Mouse (Mus musculus): ENCODE data around the gene Hist1h4h. TPM values are rescaled to one million over a fixed set of nuclear protein-coding genes. Genes with fewer than 3 reads are reported as not detected.
"Not testable (repeated sequence)": the region's sequence is repeated elsewhere in the genome, so short reads cannot be mapped to it uniquely, and the experiment has no call there.

The Hist1h4h gene
- polyA plus RNA-seq, 1 experiment from 2014 or later = 1.5 TPM

DNA sequence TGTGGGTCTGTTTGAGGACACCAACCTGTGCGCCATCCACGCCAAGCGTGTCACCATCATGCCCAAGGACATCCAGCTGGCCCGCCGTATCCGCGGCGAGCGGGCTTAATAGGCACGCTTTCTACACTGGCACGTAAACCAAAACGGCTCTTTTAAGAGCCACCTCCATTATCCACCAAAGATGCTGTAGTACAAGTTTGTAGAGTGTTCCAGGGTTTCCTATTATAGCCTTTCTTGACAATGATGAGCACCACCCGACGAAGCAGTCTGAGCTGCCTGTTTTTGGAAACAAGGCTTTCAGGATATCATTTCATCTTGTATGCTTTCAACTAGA is 13.9 kb downstream of the Hist1h4h start:
- not testable (repeated sequence) for H3K27me3 ChIP-seq (ENCODE audit: control insufficient read depth, insufficient read depth, low read depth, low read length); H3K36me3 ChIP-seq (ENCODE audit: control insufficient read depth, insufficient read depth, low read length); H3K4me1 ChIP-seq (ENCODE audit: control insufficient read depth, insufficient read depth, low read length); ATAC-seq; H3K9ac ChIP-seq (ENCODE audit: low read depth, low read length); H3K9me3 ChIP-seq (replicated peaks; ENCODE audit: control insufficient read depth, low read length, poor library complexity, severe bottlenecking)
- peak overlapping the region; percentile 88 for H3K27ac ChIP-seq (ENCODE audit: low read length)
- peak overlapping the region; percentile 48 for H3K4me3 ChIP-seq (ENCODE audit: low read depth, low read length)
- peak overlapping the region; percentile 46 for H3K4me2 ChIP-seq (ENCODE audit: low read length)
- 0% methylated on average over 11 of the region's 14 CpGs for WGBS

DNA sequence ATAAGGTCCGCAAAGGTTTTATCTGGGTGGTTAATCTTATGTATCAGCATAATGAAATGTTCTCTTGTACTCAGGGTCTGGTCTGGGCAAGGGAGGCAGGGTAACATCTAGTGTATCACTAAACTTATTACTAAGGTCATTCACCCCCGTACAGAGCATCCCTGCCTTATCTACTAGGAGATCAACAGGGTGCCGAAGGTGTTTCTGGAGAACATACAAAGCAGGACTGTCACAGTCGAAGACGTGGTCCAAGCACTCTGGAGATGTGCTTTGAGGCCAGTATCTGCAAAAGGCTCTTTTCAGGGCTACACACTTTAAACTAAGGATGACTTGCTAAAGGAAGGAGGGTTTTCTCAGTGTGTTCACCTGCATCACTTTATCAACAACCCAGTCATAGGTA is 15.8 kb downstream of the Hist1h4h start:
- no peak overlapping the region for H3K4me2 ChIP-seq (ENCODE audit: low read length)
- WGBS = 79% methylated on average over 5 of the region's 5 CpGs
- no peak for ATAC-seq
- H3K36me3 ChIP-seq (ENCODE audit: control insufficient read depth, insufficient read depth, low read length) = no peaks in the 10 kb centered on the region
- H3K9me3 ChIP-seq (replicated peaks; ENCODE audit: control insufficient read depth, low read length, poor library complexity, severe bottlenecking) = no peaks in the 10 kb centered on the region
- H3K27me3 ChIP-seq (ENCODE audit: control insufficient read depth, insufficient read depth, low read depth, low read length) = no peaks in the 10 kb centered on the region
- H3K4me3 ChIP-seq (ENCODE audit: low read depth, low read length) = no peak overlapping the region
- H3K9ac ChIP-seq (ENCODE audit: low read depth, low read length) = no peak overlapping the region
- peaks cover 11% of the 10 kb centered on the region for H3K4me1 ChIP-seq (ENCODE audit: control insufficient read depth, insufficient read depth, low read length)
- H3K27ac ChIP-seq (ENCODE audit: low read length) = no peak overlapping the region

DNA sequence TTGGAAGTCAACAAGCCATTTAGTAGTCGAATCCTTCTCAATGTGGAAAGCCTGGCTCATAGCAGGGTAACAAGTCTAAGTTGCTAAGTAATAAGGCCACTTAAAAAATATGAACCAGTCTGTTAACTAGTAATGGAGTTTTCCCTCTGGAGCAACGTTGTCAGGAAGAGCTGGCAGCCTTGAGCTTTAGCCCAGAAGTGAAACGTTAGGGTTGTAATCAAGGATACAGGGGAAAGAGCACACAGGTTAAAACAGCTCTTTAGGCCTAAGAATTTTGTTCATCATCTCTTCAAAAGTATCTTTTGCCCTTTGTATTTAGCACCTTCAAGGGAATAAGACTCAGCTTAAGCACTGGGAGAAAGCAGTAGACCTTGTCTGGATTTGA is 19.9 kb downstream of the Hist1h4h start:
- WGBS = 6% methylated on average over 3 of the region's 3 CpGs
- no peaks in the 10 kb centered on the region for H3K36me3 ChIP-seq (ENCODE audit: control insufficient read depth, insufficient read depth, low read length)

DNA sequence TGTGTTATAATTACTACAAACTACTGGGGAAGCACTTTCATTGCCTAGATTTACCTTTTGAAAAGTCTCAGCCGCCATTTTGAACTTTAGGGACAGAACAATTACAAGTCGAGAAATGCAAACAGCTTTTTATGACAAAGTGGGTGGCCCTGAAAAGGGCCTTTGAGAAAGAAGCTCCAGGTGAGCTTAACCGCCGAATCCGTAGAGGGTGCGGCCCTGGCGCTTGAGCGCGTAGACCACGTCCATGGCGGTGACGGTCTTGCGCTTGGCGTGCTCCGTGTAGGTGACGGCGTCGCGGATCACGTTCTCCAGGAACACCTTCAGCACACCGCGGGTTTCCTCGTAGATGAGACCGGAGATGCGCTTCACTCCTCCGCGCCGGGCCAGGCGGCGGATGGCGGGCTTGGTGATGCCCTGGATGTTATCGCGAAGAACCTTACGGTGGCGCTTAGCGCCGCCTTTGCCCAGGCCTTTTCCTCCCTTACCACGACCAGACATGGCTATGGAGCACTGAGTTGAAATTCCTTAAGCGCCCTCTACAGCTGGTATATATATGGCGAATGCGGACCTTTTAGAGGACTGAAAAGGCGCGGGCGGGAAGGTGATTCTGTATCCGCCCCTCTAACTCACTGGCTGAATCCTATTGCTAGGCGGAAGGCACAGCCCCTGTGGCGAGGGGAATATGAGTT is 20.4 kb downstream of the Hist1h4h start, which contains the start of gene Hist1h4f:
Gene Hist1h4f (minus strand): TSS at position 503 of the 689 bp plus-strand sequence.
- peak; percentile 93 for ATAC-seq
- not testable (repeated sequence) for H3K36me3 ChIP-seq (ENCODE audit: control insufficient read depth, insufficient read depth, low read length); H3K9me3 ChIP-seq (replicated peaks; ENCODE audit: control insufficient read depth, low read length, poor library complexity, severe bottlenecking); H3K27me3 ChIP-seq (ENCODE audit: control insufficient read depth, insufficient read depth, low read depth, low read length)
- Histone ChIP-seq H3K4me1 (ENCODE audit: control insufficient read depth, insufficient read depth, low read length) (peaks cover 21% of the 10 kb centered on the region), H3K4me3 (ENCODE audit: low read depth, low read length) (peak within 1 kb of the TSS; percentile 45), H3K9ac (ENCODE audit: low read depth, low read length) (peak within 1 kb of the TSS; percentile 55), H3K27ac (ENCODE audit: low read length) (peak within 1 kb of the TSS; percentile 86), H3K4me2 (ENCODE audit: low read length) (peak within 1 kb of the TSS; percentile 67)
- under 1% methylated on average over 42 of the region's 47 CpGs for WGBS

More for the DNA sequence above, 19.9 kb downstream of the Hist1h4h start:
- H3K9me3 ChIP-seq (replicated peaks; ENCODE audit: control insufficient read depth, low read length, poor library complexity, severe bottlenecking) = no peaks in the 10 kb centered on the region
- peak overlapping the region; percentile 67 for H3K4me2 ChIP-seq (ENCODE audit: low read length)
- no peak for ATAC-seq
- peak overlapping the region; percentile 55; the same call in 1 of the 2 replicates for H3K9ac ChIP-seq (ENCODE audit: low read depth, low read length)
- peak overlapping the region; percentile 86 for H3K27ac ChIP-seq (ENCODE audit: low read length)
- H3K27me3 ChIP-seq (ENCODE audit: control insufficient read depth, insufficient read depth, low read depth, low read length) = no peaks in the 10 kb centered on the region
- H3K4me1 ChIP-seq (ENCODE audit: control insufficient read depth, insufficient read depth, low read length) = peaks cover 20% of the 10 kb centered on the region
- H3K4me3 ChIP-seq (ENCODE audit: low read depth, low read length) = peak overlapping the region; percentile 45

DNA sequence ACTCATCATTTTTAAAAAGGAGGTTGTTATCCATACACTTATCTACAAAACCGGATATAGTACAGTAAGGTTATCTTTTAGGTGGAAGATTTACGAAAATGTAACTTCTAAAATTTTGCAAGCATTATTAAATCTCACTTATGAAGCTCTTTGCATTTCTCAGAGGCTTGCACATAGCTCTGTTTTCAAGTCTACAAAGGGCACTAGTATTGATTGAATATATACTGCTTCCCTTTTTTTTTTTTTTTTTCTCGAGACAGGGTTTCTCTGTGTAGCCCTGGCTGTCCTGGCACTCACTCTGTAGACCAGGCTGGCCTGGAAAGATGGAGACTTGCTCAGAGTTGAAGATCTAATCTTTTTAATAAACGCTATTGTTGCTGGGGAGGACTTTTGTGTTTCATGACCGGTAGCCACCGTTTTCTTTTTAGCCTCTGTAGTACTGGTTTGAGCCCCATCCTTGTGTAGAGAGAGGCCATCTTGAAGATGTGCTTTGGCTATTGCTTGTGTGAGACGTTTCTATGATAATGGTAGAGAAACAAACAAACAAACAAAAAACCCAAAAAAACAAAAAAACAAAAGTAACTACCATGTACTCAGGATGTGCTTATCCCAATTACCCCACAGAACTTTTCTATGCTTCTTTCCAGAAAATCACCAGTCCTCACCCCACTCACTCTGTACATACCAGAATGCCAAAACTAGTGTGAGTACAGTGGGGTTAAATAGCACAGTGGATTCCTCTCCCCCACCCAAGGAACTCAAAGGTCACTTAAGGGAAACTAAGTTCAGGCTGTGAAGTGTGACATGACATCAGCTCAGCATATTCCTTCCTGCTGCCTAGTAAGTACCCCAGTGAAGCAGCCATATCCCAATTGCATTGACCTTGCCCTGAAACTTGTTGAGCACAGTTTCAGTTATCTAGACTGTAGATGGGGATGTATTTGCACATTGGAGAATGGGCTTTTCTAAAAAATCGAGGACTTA is 21.4 kb downstream of the Hist1h4h start:
- no peak for ATAC-seq
- Histone ChIP-seq H3K4me2 (ENCODE audit: low read length) (peak overlapping the region; percentile 67), H3K9ac (ENCODE audit: low read depth, low read length) (no peak overlapping the region), H3K27me3 (ENCODE audit: control insufficient read depth, insufficient read depth, low read depth, low read length) (no peaks in the 10 kb centered on the region), H3K4me1 (ENCODE audit: control insufficient read depth, insufficient read depth, low read length) (peaks cover 23% of the 10 kb centered on the region), H3K27ac (ENCODE audit: low read length) (peak overlapping the region; percentile 86), H3K4me3 (ENCODE audit: low read depth, low read length) (peak overlapping the region; percentile 45), H3K9me3 (replicated peaks; ENCODE audit: control insufficient read depth, low read length, poor library complexity, severe bottlenecking) (no peaks in the 10 kb centered on the region), H3K36me3 (ENCODE audit: control insufficient read depth, insufficient read depth, low read length) (no peaks in the 10 kb centered on the region)
- WGBS = 48% methylated on average over 8 of the region's 8 CpGs

DNA sequence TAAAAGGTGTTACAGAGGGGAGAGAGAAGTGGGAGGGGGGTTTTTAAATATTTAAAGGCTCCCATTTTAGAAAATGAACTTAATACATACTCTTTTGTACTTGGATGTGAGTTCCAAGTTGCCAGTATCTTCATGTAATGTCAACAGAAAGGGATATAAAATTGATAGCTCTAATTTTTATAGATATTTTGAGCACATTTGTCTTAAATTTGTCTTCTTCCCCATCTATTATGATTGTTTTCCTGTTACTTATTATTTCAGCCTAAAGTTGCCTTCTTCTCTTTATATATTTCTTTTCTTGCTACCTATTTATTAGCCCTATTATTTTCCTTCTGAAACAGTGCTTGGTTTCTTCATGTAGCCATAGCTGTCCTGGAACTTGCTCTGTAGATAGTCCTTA is 22.1 kb downstream of the Hist1h4h start, which contains the start of gene Hist1h1d:
Gene Hist1h1d (plus strand): TSS at position 301 of the 400 bp plus-strand sequence.
- H3K4me2 ChIP-seq (ENCODE audit: low read length) = no peak within 1 kb of the TSS; the same call in 1 of the 2 replicates
- ATAC-seq = no peak

DNA sequence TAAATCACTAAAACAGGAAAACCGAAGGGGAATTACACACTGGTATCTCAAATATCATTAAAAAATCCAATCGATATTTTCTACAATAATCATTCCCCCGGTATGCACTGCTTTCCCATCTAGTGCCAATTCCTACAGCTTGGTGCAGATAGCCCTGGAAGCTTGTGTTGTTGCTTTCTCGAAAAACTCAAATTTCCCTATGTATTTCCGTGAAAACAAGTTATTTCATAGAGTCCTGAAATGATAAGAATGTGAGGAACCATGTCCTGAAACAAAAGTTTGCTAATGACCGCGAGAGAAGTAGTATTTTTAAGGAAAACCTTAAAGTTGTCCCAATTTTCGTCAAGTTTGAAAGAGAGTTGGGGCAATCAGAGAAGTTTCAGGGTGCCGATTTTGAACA is 23.5 kb downstream of the Hist1h4h start:
- Histone ChIP-seq H3K4me2 (ENCODE audit: low read length) (peak overlapping the region; percentile 96), H3K27me3 (ENCODE audit: control insufficient read depth, insufficient read depth, low read depth, low read length) (no peaks in the 10 kb centered on the region), H3K27ac (ENCODE audit: low read length) (peak overlapping the region; percentile 78), H3K4me1 (ENCODE audit: control insufficient read depth, insufficient read depth, low read length) (peaks cover 23% of the 10 kb centered on the region), H3K36me3 (ENCODE audit: control insufficient read depth, insufficient read depth, low read length) (no peaks in the 10 kb centered on the region), H3K9me3 (replicated peaks; ENCODE audit: control insufficient read depth, low read length, poor library complexity, severe bottlenecking) (no peaks in the 10 kb centered on the region), H3K9ac (ENCODE audit: low read depth, low read length) (peak overlapping the region; percentile 63), H3K4me3 (ENCODE audit: low read depth, low read length) (peak overlapping the region; percentile 46)
- WGBS = 20% methylated on average over 9 of the region's 9 CpGs
- ATAC-seq = no peak

More for the DNA sequence above, 22.1 kb downstream of the Hist1h4h start, which contains the start of gene Hist1h1d:
- H3K27ac ChIP-seq (ENCODE audit: low read length) = no peak within 1 kb of the TSS; the same call in 1 of the 2 replicates
- H3K36me3 ChIP-seq (ENCODE audit: control insufficient read depth, insufficient read depth, low read length) = no peaks in the 10 kb centered on the region
- H3K4me1 ChIP-seq (ENCODE audit: control insufficient read depth, insufficient read depth, low read length) = peaks cover 23% of the 10 kb centered on the region
- no peaks in the 10 kb centered on the region for H3K27me3 ChIP-seq (ENCODE audit: control insufficient read depth, insufficient read depth, low read depth, low read length)
- H3K9me3 ChIP-seq (replicated peaks; ENCODE audit: control insufficient read depth, low read length, poor library complexity, severe bottlenecking) = no peaks in the 10 kb centered on the region
- no peak within 1 kb of the TSS for H3K9ac ChIP-seq (ENCODE audit: low read depth, low read length)
- no peak within 1 kb of the TSS for H3K4me3 ChIP-seq (ENCODE audit: low read depth, low read length)

DNA sequence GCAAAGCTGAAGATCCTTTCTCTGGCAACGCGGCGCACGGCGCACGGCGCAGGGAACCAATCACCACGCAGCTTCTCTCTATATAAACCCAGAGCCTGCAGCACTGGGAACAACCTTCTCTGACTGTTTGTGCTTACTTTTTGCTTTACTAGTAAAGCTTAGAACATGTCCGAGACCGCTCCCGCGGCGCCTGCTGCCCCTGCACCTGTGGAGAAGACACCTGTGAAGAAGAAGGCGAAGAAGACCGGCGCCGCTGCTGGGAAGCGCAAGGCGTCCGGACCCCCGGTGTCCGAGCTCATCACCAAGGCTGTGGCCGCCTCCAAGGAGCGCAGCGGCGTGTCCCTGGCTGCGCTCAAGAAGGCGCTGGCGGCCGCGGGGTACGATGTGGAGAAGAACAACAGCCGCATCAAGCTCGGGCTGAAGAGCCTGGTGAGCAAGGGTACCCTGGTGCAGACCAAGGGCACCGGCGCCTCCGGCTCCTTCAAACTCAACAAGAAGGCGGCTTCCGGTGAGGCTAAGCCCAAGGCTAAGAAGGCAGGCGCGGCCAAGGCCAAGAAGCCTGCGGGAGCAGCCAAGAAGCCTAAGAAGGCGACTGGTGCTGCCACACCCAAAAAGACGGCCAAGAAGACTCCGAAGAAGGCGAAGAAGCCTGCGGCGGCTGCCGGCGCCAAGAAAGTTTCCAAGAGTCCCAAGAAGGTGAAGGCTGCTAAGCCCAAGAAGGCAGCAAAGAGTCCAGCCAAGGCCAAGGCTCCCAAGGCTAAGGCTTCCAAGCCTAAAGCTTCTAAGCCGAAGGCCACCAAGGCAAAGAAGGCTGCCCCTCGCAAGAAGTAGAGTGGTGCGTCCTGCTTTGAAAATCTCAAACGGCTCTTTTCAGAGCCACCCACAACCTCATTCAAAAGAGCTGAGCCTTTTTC is 24.3 kb downstream of the Hist1h4h start:
- ATAC-seq = peak; percentile 66
- Histone ChIP-seq H3K9me3 (replicated peaks; ENCODE audit: control insufficient read depth, low read length, poor library complexity, severe bottlenecking) (no peaks in the 10 kb centered on the region), H3K9ac (ENCODE audit: low read depth, low read length) (peak overlapping the region; percentile 63), H3K4me2 (ENCODE audit: low read length) (peak overlapping the region; percentile 96), H3K4me3 (ENCODE audit: low read depth, low read length) (peak overlapping the region; percentile 46), H3K4me1 (ENCODE audit: control insufficient read depth, insufficient read depth, low read length) (peaks cover 23% of the 10 kb centered on the region), H3K36me3 (ENCODE audit: control insufficient read depth, insufficient read depth, low read length) (no peaks in the 10 kb centered on the region), H3K27me3 (ENCODE audit: control insufficient read depth, insufficient read depth, low read depth, low read length) (no peaks in the 10 kb centered on the region), H3K27ac (ENCODE audit: low read length) (peak overlapping the region; percentile 78)
- WGBS = under 1% methylated on average over 50 of the region's 54 CpGs
